7 mouse cellular contexts compared by ENCODE assay signal in genomic region chr13:67108821-67109206, GRCm38 (mm10). TPM values are rescaled to one million over a fixed set of nuclear protein-coding genes. Genes with fewer than 3 reads are reported as not detected.
DNase-seq lines count a peak whose midpoint lies in the region; ATAC-seq and TF ChIP-seq lines count a peak whose summit lies in the region.

No protein-coding gene starts in this region.

- WGBS in forebrain, embryonic 12.5 days: 3% methylated on average over 9 of the region's 9 CpGs
- WGBS in limb, embryonic 13.5 days: 6% methylated on average over 9 of the region's 9 CpGs
- 7% methylated on average over 9 of the region's 9 CpGs for WGBS in neural tube, embryonic 11.5 days

- peaks cover 5% of the 10 kb centered on the region; the same call in 1 of the 2 replicates for H3K4me1 ChIP-seq in bone marrow macrophage, adult 2 months (ENCODE audit: control insufficient read depth, insufficient read depth, low read length)
- H3K4me1 ChIP-seq in forebrain, embryonic 12.5 days: peaks cover 8% of the 10 kb centered on the region
- H3K4me1 ChIP-seq in limb, embryonic 13.5 days: peaks cover 6% of the 10 kb centered on the region
- H3K4me1 ChIP-seq in neural tube, embryonic 11.5 days (ENCODE audit: control insufficient read depth, insufficient read depth, low read length): no peaks in the 10 kb centered on the region

- DNase-seq in layer of hippocampus, postnatal 36 days: peak; percentile 22 to 42
- no peak for DNase-seq in layer of hippocampus, adult 9-11 months
- DNase-seq in neural tube, embryonic 11.5 days (ENCODE audit: low spot score): no peak
- no peak for DNase-seq in adipocyte (ENCODE audit: low spot score)

- TF ChIP-seq CTCF in bone marrow macrophage, adult 2 months (IDR thresholded peaks at IDR 0.05; ENCODE audit: low read depth, low read length): peak; percentile 57; the same call in 1 of the 2 replicates

- no peak overlapping the region for H3K27ac ChIP-seq in bone marrow macrophage, adult 2 months (ENCODE audit: insufficient read depth, low read depth, low read length)
- no peak overlapping the region for H3K27ac ChIP-seq in forebrain, embryonic 12.5 days
- no peak overlapping the region for H3K27ac ChIP-seq in limb, embryonic 13.5 days
- no peak overlapping the region for H3K27ac ChIP-seq in neural tube, embryonic 11.5 days (ENCODE audit: low read depth, low read length)

- H3K9ac ChIP-seq in forebrain, embryonic 12.5 days: no peak overlapping the region
- 0 out of 2 replicates have a peak overlapping the region, but pooled peaks have one; percentile 43 for H3K9ac ChIP-seq in limb, embryonic 13.5 days
- no peak overlapping the region; the same call in 1 of the 2 replicates for H3K9ac ChIP-seq in neural tube, embryonic 11.5 days (ENCODE audit: low read length)

- H3K27me3 ChIP-seq in forebrain, embryonic 12.5 days: no peaks in the 10 kb centered on the region
- H3K27me3 ChIP-seq in limb, embryonic 13.5 days: no peaks in the 10 kb centered on the region
- no peaks in the 10 kb centered on the region for H3K27me3 ChIP-seq in neural tube, embryonic 11.5 days (ENCODE audit: control insufficient read depth, insufficient read depth, low read length)

- H3K36me3 ChIP-seq in forebrain, embryonic 12.5 days (replicated peaks): peaks cover 7% of the 10 kb centered on the region; the same call in 1 of the 2 replicates
- peaks cover 13% of the 10 kb centered on the region for H3K36me3 ChIP-seq in limb, embryonic 13.5 days
- no peaks in the 10 kb centered on the region for H3K36me3 ChIP-seq in neural tube, embryonic 11.5 days (ENCODE audit: control insufficient read depth, insufficient read depth, low read length)

- peak overlapping the region; percentile 71 for H3K4me2 ChIP-seq in forebrain, embryonic 12.5 days
- peak overlapping the region; percentile 76 for H3K4me2 ChIP-seq in limb, embryonic 13.5 days (replicated peaks)
- peak overlapping the region; percentile 73 for H3K4me2 ChIP-seq in neural tube, embryonic 11.5 days (ENCODE audit: low read depth)

- no peak for TF ChIP-seq POLR2A in bone marrow macrophage, adult 2 months (IDR thresholded peaks at IDR 0.05; ENCODE audit: borderline replicate concordance, low read depth, low read length)

- peak; percentile 62; the same call in 1 of the 2 replicates for ATAC-seq in forebrain, embryonic 12.5 days (ENCODE audit: low FRiP score)
- ATAC-seq in limb, embryonic 13.5 days (ENCODE audit: low FRiP score, low read depth): peak; percentile 62
- ATAC-seq in neural tube, embryonic 11.5 days (ENCODE audit: insufficient read depth, low FRiP score, low TSS enrichment): peak; percentile 55; the same call in 1 of the 2 replicates

- peak overlapping the region; percentile 49 for H3K4me3 ChIP-seq in bone marrow macrophage, adult 2 months (ENCODE audit: insufficient read depth, low read length)
- H3K4me3 ChIP-seq in forebrain, embryonic 12.5 days (replicated peaks): peak overlapping the region; percentile 63
- H3K4me3 ChIP-seq in limb, embryonic 13.5 days: peak overlapping the region; percentile 63
- H3K4me3 ChIP-seq in neural tube, embryonic 11.5 days (ENCODE audit: low read depth, low read length): peak overlapping the region; percentile 59

- H3K9me3 ChIP-seq in forebrain, embryonic 12.5 days: no peaks in the 10 kb centered on the region
- H3K9me3 ChIP-seq in limb, embryonic 13.5 days: peaks cover 11% of the 10 kb centered on the region
- no peaks in the 10 kb centered on the region for H3K9me3 ChIP-seq in neural tube, embryonic 11.5 days (ENCODE audit: control insufficient read depth, low read length)

RNA-seq across cellular contexts. Expression of gene Gm28557, which starts 0.4 kb away (rescaled TPM):
- 1 to 10 TPM; 2.3 to 2.5 TPM for total RNA-seq in layer of hippocampus, postnatal 36 days (2021)
- 6.2 and 7.1 TPM in 2 replicates for polyA plus RNA-seq in bone marrow macrophage, adult 2 months (2012; ENCODE audit: insufficient read depth, insufficient read length, missing spikeins)
- 2.3 and 2.4 TPM in 2 replicates for polyA plus RNA-seq in forebrain, embryonic 12.5 days (2016; fragmentation: Nextera tagmentation; extraction: Ambion mirVana)
- polyA plus RNA-seq in limb, embryonic 13.5 days (2015; fragmentation: Nextera tagmentation; extraction: Ambion mirVana): 2.6 and 3.0 TPM in 2 replicates
- polyA plus RNA-seq in neural tube, embryonic 11.5 days (2014; fragmentation: Nextera tagmentation; extraction: Ambion mirVana): 2.0 and 2.5 TPM in 2 replicates

RNA-seq across cellular contexts. Expression of gene Rslcan18, which starts 7.2 kb away (rescaled TPM):
- under 1 TPM; 0.61 to 0.67 TPM for total RNA-seq in layer of hippocampus, postnatal 36 days (2021)
- polyA plus RNA-seq in bone marrow macrophage, adult 2 months (2012; ENCODE audit: insufficient read depth, insufficient read length, missing spikeins): 0.90 and 1.5 TPM in 2 replicates
- 0.19 and 0.23 TPM in 2 replicates for polyA plus RNA-seq in forebrain, embryonic 12.5 days (2016; fragmentation: Nextera tagmentation; extraction: Ambion mirVana)
- polyA plus RNA-seq in limb, embryonic 13.5 days (2015; fragmentation: Nextera tagmentation; extraction: Ambion mirVana): 0.25 and 0.32 TPM in 2 replicates
- 0.12 and 0.29 TPM in 2 replicates for polyA plus RNA-seq in neural tube, embryonic 11.5 days (2014; fragmentation: Nextera tagmentation; extraction: Ambion mirVana)

RNA-seq across cellular contexts. Expression of gene Zfp708, which starts 11.0 kb away (rescaled TPM):
- 1 to 10 TPM; 2.5 to 2.8 TPM for total RNA-seq in layer of hippocampus, postnatal 36 days (2021)
- not detected in 2 replicates for polyA plus RNA-seq in bone marrow macrophage, adult 2 months (2012; ENCODE audit: insufficient read depth, insufficient read length, missing spikeins)
- 9.4 and 10.0 TPM in 2 replicates for polyA plus RNA-seq in forebrain, embryonic 12.5 days (2016; fragmentation: Nextera tagmentation; extraction: Ambion mirVana)
- polyA plus RNA-seq in limb, embryonic 13.5 days (2015; fragmentation: Nextera tagmentation; extraction: Ambion mirVana): 7.2 and 8.4 TPM in 2 replicates
- polyA plus RNA-seq in neural tube, embryonic 11.5 days (2014; fragmentation: Nextera tagmentation; extraction: Ambion mirVana): 7.5 and 8.2 TPM in 2 replicates

RNA-seq across cellular contexts. Expression of gene Zfp759, which starts 12.6 kb away (rescaled TPM):
- 10 to 100 TPM; 10.8 to 13.4 TPM for total RNA-seq in layer of hippocampus, postnatal 36 days (2021)
- 3.1 and 3.8 TPM in 2 replicates for polyA plus RNA-seq in bone marrow macrophage, adult 2 months (2012; ENCODE audit: insufficient read depth, insufficient read length, missing spikeins)
- 2.2 and 2.9 TPM in 2 replicates for polyA plus RNA-seq in forebrain, embryonic 12.5 days (2016; fragmentation: Nextera tagmentation; extraction: Ambion mirVana)
- polyA plus RNA-seq in limb, embryonic 13.5 days (2015; fragmentation: Nextera tagmentation; extraction: Ambion mirVana): 2.2 and 2.3 TPM in 2 replicates
- polyA plus RNA-seq in neural tube, embryonic 11.5 days (2014; fragmentation: Nextera tagmentation; extraction: Ambion mirVana): 2.2 and 2.4 TPM in 2 replicates

RNA-seq across cellular contexts. Expression of gene Zfp712, which starts 47.8 kb away (rescaled TPM):
- total RNA-seq in layer of hippocampus, postnatal 36 days (2021): 1 to 10 TPM; 4.3 to 5.3 TPM
- 0.83 and 1.4 TPM in 2 replicates for polyA plus RNA-seq in bone marrow macrophage, adult 2 months (2012; ENCODE audit: insufficient read depth, insufficient read length, missing spikeins)
- 5.7 and 6.2 TPM in 2 replicates for polyA plus RNA-seq in forebrain, embryonic 12.5 days (2016; fragmentation: Nextera tagmentation; extraction: Ambion mirVana)
- polyA plus RNA-seq in limb, embryonic 13.5 days (2015; fragmentation: Nextera tagmentation; extraction: Ambion mirVana): 4.8 and 4.9 TPM in 2 replicates
- polyA plus RNA-seq in neural tube, embryonic 11.5 days (2014; fragmentation: Nextera tagmentation; extraction: Ambion mirVana): 5.2 and 7.2 TPM in 2 replicates

Comparison
In these comparisons a context has a peak if more than half of its experiments do, and no peak if none do; other contexts are left out.
1. DNase-seq: peak in layer of hippocampus, postnatal 36 days (2 of 2); none in layer of hippocampus, adult 9-11 months (single experiment), neural tube, embryonic 11.5 days (single experiment) and adipocyte (single experiment).
2. Peak in every context shown above with its lines, with median percentiles within 50 percentile points of each other: H3K4me3 ChIP-seq, ATAC-seq and H3K4me2 ChIP-seq.